Mouse (Mus musculus): ENCODE measurements around the gene Rps6ka5.

The Rps6ka5 gene

DNA sequence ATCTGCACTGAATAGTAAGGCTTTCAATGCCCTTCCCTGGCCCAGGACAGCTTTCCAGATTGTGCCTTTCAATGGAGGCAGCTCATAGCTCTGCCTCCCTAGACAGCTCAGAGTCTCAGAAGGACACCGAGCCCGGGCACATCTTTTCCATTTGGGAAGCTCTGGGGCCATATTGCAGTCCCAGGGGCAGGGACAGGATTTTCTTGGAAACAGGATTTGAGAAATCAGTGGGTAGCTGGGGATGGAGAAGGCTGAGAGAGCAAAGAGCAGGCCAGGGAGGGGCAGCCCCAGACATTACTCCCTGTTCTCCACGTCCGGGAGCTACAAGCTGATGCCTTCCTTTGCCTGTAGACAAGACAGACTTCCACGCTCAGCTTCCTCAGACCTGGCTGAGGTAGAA lies 197.1 kb downstream of the Rps6ka5 start:
- DNase-seq (ENCODE audit: low spot score), result no peak

DNA sequence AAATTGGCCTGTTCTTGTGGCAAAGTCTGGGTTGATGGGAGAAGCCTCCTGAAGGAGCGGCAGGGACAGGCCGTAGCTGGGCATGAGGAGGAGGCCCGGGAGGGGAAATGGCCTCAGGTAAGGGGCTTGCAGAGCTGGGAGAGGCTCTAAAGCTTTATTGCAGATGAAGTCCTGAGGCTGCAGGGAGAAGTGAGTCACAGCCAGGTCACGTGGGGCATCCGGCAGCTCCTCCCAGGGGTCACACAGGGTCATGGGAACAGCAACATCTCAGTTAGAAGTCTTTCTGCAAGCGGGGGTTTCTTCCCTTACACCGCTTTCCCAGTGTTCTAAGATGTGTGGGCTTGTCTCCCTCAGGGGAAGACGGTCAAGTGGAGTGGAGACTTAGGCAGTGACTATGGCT lies 197.6 kb downstream of the Rps6ka5 start:
- no peak for DNase-seq (ENCODE audit: low spot score)

DNA sequence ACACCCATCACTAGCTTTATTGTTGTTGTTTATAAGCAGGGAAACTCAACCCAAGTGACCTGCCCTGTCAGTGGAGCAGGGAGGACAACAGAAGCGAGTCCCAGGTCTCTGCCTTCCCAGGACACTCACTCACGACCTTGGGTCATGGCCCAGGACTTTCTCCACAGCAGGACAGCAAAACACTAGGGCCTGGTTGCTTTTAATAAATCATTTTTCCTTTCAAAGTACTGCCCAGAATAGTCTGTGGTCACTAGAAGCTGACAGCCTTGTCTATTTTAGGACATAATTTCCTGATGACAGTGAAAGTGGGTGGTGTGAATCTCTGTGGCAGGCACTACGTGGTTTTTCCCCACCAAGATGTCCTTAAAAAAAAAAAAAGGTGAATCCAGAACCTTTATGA lies 198.5 kb downstream of the Rps6ka5 start:
- no peak for DNase-seq (ENCODE audit: low spot score)

DNA sequence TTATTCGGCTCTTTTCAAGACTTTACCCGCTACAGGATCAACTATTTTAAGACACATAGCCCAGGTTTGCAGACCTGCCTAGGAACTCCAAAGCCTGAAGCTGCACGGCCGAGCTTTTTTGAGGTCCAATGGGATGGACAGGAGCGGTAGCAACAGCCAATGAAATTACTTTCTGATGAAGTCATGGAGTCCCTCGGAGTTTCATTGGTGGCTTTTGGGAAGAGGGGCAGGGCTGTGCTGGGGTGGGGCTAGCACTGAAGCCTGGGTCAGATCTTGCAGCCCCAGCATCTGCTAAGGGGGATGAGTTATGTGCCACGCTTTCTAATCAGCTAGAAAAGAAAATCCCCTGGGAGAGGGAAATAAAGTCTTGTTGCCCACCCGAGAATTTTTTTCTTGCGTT lies 199.0 kb downstream of the Rps6ka5 start:
- peak; percentile 73 for DNase-seq (ENCODE audit: low spot score)

DNA sequence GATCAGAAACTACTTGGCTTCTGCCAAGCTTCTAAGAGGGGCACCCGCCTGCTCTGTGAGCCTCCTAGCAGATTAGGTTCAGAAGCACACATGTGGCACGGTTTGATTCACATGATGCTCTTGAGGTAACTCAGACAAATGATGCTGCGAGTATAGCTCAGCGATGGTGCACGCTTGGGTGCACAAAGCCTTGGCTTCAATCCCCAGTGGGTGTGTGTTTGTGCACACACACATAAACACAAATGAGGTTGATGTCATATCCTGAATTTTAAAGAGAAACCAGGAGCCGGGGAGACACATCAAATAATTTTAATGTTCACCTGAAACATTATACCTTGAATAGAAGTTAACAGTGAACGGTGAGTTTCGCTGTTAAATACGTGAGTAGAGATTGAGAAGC lies 199.5 kb downstream of the Rps6ka5 start:
- no peak for DNase-seq (ENCODE audit: low spot score)

DNA sequence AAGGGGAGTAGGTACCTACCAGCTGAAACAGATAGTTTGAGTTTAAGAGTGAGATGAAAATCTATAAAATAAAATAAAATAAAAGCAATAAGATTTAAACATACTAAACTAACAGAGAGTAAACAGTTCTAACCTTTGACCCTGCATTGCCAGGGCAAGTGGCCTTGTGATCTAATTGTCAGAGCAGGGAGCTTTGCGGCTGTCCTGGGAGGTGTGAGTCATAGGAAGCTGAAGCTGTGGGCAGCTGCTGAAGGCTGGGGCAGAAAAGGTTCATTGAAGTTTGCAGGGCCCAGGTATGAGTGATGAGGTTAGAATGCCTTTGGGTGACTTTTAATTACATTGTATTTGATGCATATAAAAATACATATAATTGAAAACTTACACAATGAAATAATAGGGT lies 200.8 kb downstream of the Rps6ka5 start:
- no peak for DNase-seq (ENCODE audit: low spot score)

DNA sequence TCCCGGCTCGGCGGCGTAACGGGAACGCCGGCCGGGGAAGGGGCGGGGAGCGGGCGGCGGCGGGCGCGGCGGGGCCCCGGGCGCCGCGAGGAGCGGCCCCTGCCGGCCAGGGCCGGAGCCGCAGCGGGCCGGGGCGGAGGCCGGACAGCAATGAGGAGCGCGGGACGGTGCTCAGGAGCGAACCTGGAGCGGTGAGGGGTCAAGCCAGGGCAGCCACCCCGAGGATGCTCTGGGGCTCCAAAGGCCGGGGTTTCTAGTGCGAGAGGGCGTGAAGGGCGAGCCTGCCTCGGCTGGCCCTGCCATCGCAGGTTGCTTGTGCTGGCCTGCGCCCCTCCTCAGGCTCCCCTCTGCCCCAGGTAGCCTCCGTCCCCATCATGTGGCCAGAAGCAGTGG lies 206.0 kb downstream of the Rps6ka5 start, which contains the start of gene Ttc7b:
TSS of gene Ttc7b (minus strand) at position 33 of the 393 bp plus-strand sequence.
- no peak for DNase-seq (ENCODE audit: low spot score)

DNA sequence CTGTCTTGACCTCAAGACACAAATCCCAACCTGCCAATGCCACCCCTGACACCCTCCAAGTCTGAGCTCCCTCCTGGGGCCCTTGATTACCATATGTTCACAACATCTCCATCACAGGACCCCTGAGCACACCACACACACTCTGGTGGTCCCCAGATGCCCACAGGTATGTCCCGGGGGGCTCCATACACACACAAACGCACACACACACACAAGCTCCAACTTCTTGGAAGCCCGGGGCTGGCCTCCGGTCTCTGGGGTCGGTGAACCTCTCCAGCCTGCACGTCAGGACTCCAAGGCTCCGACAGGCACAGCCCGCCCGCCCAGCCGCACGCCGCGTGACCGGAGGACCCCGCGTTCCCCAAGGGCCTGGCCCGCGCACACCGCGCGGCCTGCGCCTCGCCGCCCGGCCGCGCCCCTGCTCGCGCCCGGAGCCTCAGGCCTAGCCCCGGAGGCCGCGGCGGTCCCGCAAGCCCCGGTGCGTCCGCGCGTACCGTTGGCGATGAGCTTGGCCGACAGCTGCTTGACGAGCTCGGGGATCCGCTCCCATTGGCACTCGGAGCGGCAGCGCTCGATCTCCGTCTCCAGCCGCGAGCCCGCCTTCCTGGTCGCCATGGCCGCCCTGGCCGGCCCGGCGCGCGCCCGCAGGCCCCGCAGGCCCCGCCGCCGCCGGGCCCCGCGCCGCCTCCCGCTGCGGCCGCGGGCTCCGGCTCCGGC lies 206.5 kb downstream of the Rps6ka5 start:
- no peak for DNase-seq (ENCODE audit: low spot score)

DNA sequence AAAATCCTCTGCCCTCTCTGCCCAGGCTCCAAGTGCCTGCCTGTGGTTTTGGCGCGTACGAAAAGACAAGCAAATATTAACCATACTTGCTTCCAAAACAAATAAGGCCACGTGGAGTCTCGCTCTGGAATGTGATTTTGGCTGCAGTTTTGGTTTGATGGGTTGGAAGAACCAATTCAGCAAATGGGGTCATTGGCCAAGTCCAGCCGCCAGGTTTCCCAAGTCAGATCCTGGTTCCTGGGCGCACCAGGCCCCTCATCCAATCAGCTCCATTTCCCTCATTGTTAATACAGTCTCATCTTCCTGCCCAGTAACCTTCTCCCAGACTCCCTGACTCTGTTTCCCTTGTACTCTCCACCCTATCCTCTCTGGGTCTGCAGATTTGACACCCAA lies 207.1 kb downstream of the Rps6ka5 start:
- DNase-seq (ENCODE audit: low spot score), result no peak

DNA sequence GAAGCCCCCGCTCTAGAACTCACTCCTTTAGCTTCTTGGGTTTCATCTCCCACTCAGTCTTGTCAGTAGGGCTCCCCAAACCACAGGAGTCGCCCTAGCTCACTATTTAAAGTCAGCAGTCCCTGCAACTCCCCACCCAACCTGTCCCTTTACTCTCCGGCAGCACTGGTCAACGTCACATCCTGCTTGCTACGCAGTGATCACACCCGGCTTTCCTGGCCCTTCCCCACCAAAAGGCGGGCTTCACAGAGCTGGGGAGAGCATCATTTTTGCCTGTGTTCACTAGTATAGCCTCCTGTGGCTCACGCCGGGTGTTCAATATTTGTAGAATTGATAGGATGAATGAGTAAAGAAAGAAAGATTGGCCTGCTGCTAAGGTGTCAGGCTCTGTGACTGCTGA lies 209.4 kb downstream of the Rps6ka5 start:
- no peak for DNase-seq (ENCODE audit: low spot score)

DNA sequence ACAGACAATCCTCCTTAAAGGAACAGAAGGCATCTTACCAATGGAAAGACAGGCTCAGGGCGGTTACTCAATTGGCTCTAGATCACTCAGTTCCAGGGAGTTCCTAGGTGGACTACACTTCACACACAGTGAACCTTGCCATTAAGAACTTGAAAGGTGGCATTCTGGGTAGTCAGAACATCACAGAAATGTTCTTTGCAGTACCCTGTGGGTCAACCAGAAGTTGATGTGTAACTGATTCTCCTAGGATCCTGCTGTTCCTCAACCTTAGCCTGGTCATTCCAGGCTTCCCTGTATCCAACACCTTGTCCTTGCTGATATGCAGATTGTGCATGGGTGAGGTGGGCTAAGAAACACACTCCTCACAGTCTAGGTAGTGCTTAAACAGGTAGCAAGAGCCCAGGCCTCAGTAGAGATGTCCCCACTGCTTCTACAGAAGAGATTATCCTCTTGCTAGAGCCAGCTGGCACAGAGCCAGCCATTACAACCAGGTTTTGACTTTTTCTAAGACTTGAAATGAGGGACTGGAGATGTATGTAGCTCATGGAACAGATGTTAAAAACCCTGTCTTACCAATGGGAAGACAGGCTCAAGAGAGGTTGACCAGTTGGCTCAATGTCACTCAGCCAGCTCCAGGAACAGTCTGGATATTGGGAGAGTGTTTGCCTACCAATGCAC lies 210.5 kb downstream of the Rps6ka5 start:
- no peak for DNase-seq (ENCODE audit: low spot score)

DNA sequence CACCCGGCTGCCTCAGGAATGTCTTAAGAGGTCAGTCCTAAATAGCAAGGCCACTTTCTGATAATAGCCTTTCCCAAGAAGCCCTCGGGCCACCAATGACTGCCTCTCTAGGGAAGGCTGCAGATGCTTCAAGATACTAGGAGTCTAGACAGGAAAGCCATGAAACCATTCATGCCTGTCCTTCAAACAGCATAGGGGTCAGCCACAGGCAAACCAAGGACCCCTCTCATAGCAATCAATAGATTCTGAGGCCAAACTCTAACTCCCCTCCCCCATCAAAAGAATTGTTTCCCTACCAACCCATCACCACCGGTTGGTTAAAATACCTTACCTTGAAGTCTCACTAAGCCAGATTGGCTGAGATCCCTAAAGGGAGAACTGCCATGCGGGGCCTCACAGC lies 211.3 kb downstream of the Rps6ka5 start:
- DNase-seq (ENCODE audit: low spot score), result no peak

DNA sequence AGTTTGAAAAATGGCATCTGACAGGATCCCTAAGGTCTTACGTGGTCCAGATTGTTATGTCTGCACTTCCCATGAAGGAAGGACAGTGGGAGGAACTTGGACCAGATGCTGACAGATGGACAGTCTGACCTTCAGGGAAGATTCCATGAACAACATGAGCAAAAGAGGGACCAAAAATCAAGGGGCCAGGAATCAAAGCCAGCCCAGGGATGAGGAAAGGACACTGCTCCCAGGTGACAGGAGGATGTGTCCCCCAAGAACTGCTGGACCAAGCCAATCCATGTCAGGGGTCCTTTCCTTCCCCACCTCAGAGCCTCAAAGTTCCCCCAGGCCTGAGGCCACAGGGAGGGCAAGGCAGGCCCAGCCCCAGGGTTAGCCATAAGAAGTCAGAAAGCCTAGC lies 212.2 kb downstream of the Rps6ka5 start:
- DNase-seq (ENCODE audit: low spot score), result no peak

DNA sequence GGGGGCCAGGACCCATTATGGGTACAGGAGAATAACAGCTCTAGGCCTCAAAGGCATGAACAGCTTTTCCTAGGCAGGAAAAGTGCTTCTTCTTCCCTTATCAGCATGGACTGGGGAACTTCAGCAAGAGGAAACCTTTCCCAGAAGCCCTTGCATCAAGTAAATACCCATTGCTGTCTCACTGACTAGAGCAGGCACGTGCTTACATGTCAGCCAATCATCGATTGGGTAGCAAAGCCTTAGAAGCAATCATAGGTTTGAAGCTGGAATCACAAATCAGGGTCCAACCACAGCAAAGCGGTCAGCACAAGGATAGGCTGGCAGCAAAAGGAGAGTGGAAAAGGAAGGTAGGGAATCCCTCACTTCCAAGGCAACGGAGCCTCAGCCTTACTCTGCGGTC lies 213.7 kb downstream of the Rps6ka5 start:
- no peak for DNase-seq (ENCODE audit: low spot score)

DNA sequence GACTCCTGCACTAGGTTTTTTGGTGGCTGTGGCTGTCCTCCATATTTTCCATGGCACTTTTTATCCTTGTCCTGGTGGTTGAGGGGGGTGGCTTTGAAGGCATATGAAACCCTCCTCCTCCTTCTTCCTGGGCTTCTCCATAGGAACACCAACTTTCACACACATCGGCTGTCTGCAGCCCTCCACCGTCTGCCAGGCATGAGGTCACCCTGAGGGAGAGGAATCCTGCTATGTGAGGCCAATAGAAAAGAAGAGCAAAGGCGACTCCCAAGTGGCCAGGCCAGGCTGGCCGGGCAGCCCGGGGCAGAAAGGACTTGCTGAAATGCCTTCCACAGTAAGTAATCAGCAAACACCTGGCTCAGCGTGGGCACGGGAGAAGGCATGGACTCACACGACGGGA lies 214.1 kb downstream of the Rps6ka5 start:
- DNase-seq (ENCODE audit: low spot score), result no peak

DNA sequence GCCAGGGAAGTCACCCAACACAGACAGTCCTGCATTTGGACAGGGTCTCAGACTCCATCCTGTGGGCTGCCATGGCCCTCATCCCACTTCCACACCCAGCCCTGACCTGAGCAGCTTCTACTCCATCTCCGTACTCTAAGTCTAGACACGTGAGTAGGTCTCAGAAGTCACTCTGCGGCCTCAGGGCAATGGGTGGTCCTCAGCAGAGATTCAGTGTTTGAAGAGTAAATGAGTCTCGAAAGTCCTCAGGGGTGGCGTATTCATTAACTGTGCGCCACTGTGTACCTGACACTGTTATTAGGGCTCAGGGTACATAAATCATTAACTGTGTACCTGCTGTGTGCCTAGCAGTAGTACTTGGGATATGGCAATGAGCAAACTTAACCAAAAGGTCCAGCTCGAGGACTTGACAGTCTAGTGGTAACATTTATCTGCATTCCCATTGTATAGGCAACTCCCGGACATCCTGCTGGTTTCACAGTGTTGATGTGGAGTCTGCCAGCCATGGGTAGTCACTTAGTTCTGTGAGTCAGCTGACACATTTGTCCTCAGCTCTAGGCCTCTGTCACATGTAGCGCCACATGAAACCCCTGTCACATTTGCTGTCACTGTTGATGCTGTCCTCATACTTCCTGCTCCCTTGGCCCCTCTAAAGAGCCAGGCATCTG lies 217.0 kb downstream of the Rps6ka5 start:
- no peak for DNase-seq (ENCODE audit: low spot score)

DNA sequence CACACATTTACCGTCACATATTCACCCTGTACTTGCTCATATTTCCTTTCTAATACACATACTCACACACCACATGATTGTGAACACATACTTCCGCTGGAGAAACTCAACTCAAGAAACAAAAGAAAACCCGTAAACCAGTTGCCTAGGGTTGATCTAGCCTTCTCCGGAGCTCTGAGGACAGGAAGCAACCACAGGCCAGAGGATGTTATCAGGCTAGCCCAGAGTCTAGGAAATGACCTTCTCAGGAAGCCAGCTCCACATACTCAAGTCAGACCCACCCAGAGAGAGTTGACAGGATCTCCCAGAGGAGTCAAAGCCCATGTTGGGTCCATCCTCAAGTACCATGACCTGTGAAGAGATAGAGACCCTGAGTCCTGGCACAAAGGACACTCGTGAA lies 218.1 kb downstream of the Rps6ka5 start:
- no peak for DNase-seq (ENCODE audit: low spot score)

DNA sequence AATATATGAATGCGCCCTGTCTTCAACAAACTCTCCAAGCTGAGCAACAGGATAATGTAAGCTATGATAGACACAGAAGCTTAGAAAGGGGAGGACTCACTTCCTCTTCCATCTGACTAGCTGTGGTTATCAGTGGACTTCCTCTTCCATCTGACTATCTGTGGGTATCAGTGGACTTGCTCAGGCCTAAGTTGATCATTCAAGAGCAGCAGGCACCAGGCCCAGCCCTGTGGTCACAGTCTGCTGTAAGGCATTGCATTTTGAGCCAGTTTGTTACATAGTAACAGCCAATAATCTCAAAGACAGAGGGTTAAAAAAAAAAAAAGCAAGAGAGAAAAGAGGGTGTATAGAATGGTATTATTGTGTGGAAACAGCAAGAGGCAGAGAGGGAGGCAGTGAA lies 221.3 kb downstream of the Rps6ka5 start:
- no peak for DNase-seq (ENCODE audit: low spot score)

DNA sequence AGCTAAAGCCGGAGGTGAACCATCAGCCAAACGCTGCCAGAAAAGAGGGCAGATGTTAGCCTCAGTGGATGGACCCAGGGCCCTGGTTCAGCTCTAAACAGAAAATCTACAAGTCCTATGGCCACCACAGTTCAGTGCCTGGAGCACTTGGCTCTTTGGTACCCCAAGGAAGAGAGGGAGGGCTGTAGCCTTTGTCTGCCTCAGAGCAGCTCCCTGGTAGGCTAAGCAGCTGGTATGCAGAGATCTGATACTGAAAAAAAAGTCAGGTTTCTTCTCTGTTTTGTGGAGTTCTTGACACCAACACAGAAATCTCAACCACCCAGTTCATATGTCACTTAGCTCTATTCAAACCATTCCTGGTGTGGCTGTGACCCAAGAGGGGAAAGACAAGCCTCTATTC lies 222.2 kb downstream of the Rps6ka5 start:
- DNase-seq (ENCODE audit: low spot score), result no peak

DNA sequence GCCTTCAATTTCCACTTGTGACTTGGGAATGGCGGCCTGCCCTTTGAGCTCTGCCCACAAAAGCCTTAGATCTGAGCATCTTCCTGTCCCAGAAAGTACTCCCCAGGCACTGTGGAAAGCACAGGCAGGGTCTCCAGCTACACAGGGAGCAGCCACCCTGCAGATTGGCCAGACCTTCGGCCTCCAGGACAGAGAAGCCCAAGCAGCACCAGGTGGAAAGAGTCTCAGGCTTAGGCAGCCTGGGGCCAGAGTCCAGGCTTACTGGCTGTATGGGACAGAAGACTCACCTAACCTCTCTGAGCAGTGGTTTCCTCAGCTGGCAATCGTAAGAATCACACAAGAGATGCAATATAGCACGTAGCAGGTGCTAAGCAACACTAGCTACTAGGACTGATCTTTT lies 223.1 kb downstream of the Rps6ka5 start:
- DNase-seq (ENCODE audit: low spot score), result no peak

DNA sequence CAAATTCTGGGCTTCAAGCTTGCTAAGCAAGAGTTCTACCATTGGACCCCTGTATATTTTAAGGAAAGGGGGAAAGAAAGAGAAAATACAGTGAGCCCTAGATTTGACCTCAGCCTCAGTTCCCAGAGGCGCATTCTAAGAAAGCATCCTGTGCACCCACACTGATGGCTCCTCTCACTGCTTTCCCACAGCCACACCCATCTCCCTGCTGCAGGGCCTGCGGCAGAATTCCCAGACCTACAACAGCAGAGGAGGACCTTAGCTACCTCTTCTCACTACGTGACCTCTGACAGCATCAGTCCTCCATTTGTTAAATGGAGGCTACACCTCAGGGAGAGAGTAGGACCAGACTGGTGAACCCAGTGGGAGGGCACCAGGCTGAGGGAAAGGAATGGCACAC lies 224.2 kb downstream of the Rps6ka5 start:
- DNase-seq (ENCODE audit: low spot score), result no peak

DNA sequence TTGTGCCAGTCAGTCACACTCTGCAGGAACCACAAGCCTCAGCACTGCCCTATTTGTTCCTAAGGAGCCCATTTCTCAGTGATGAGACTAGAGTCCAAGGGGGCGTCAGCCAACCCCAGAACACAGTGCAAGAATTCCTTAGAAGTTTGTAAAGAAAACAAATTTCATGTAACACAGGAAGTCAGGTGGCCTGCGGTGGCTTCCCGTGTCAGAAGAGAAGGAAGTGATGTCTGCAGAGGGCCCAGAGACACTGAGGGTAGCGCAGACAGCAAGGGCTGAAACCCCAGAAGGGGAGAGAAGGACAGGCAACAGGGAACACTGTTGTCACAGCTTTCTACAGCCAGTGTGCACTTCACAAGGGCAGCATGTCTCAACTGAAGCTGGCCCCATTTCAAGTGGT lies 225.5 kb downstream of the Rps6ka5 start:
- no peak for DNase-seq (ENCODE audit: low spot score)

DNA sequence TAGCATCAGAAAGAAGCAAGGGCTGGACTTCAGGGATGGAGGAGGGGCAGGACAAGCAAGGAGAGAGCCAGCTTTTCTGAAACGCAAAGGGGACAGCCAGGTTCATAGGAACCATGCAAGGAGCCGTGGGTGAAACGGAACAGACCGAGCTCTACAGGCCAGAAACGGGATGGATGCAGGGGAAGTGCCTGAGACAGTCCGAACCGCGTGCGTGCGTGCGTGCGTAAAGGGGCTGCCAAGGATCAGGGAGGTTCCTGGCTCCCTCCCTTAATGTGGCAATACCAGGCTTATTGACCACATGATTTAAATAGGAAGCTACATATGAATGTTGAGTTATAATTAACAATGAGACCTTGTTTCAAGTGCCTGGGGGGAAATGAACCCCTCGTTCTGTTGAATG lies 227.3 kb downstream of the Rps6ka5 start:
- no peak for DNase-seq (ENCODE audit: low spot score)
